Mouse (Mus musculus): ENCODE measurements around the gene Dvl1.
A peak's percentile ranks its signal among the peaks of the same experiment; 100 is the strongest.

The Dvl1 gene

DNA sequence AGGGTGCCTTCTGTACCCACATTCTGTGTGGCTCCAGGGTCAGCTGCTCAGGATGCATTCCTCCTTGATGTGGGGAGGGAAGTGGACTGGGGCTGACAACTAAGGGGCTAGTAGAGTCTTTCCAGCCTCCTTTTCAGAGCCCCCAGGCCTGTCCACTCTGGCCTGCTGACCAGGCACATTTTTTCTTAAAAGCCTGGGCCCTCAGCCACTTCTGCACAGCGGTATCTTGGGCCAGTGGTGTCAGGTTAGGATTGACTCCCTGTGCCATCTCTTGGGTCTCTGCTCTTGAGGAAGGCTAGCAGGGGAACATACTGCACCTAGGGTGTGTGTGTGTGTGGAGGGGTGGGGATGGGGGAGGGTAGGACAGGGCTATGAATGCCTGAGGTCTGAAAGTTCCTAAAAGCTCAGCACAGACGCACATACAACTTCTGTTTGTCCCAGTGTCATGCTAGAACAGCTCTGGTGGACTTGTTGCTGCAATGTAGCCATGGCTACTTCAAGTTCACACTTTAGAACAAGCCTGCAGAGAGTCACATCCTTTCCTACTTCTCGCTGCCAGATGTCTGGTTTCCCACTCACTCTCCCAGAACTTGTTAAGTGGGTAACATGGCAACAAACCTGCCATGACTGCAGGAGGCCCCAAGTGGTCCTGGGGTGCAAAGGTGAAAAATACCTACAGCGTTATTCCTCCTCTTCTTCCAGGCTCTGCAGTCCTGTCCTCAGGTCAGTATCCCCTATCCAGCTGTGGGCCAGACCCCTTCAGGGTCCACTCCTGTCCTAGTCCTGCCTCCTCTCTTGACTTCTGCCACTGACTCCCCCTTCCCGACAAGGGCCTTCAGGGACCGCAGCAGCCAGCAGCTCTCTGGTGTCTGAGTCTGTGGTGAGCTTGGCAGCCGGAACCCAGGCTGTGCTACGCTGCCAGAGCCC, 6.9 kb upstream of the Dvl1 start:
- no peak for DNase-seq (ENCODE audit: low spot score)

DNA sequence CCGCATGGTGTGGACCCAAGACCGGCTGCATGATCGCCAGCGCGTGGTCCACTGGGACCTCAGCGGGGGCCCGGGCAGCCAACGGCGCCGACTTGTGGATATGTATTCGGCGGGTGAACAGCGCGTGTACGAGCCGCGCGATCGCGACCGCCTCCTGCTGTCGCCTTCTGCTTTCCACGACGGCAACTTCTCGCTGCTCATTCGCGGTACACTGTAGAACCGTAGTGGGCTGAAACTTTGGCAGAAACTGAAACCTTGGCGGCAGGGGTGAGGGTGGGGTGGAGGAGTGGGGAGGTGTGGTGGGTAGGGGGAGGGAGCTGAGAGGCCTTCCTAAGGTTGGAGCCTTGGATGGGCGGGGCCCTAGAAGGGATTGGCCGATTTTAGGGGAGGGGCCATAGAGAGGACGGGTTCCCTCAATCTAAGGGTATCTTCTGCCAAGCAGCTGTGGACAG, 6.2 kb upstream of the Dvl1 start:
- peak; percentile 59 for DNase-seq (ENCODE audit: low spot score)

DNA sequence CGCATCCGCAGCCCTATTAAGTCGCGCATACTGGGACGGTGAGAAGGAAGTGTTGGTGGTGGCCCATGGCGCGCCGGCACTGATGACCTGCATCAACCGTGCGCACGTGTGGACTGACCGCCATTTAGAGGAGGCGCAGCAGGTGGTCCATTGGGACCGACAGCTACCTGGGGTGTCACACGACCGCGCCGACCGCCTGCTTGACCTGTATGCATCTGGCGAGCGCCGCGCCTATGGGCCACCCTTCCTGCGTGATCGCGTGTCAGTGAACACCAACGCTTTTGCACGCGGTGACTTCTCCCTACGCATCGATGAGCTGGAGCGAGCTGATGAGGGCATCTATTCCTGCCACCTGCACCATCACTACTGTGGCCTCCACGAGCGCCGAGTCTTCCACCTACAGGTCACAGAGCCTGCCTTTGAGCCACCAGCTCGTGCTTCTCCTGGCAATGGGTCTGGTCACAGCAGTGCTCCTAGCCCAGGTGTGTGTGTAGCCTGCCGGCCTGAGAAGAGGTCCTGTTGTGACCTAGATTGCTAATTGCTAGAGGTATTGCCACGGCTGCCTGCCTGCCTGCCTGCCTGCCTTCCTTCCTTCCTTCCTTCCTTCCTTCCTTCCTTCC, 5.4 kb upstream of the Dvl1 start:
- no peak for DNase-seq (ENCODE audit: low spot score)

DNA sequence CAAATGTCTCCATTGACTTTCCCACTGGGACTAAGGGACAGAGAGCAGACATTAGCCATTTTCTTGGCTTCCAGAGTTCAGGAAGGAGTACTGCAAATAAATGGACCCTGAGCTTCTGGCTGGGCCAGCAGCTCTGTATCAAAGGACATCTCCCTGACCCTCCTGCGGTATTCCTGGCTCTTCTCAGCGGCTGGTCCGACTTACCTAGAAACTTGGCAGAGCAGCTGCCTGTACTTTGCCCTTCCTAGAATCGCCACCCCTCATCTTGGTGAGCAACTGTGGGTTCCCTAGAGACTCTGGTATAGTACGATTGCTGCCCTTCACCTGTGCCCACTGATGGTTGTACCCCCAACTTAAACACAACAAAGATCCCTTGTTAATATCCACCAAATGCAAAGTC, 4.0 kb upstream of the Dvl1 start:
- DNase-seq (ENCODE audit: low spot score) = no peak

DNA sequence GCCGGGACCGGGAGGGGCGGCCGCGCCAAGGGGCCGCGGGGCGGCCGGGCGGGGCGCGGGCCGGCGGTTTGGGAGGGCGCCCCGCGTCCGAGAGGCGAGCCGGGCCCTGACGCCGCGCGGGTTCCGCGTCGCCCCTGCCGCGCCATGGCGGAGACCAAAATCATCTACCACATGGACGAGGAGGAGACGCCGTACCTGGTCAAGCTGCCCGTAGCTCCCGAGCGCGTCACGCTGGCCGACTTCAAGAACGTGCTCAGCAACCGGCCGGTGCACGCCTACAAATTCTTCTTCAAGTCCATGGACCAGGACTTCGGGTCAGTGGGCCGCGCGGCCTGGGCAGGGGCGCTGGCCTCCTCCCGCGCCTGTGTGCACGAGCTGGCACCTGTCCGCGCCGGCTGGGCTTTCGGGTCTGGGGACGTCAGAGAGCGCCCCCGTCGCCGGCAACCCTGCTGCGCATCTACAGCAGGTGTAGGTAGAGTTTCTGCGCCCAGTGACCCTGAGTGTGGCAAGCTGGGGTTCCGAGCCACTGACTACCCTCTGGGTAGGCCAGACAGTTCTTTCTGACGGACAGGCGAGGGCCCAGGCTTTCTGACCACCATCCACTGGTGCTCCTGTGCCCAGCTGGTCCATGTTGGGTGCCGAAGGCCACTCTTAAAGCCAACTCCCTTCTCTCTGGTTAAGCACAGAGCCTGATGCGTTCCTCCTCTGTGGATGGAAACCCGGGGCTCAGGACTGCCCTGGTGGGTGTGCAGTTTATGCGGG, 570 bp downstream of the Dvl1 start:
- DNase-seq (ENCODE audit: low spot score) = peak; percentile 51

DNA sequence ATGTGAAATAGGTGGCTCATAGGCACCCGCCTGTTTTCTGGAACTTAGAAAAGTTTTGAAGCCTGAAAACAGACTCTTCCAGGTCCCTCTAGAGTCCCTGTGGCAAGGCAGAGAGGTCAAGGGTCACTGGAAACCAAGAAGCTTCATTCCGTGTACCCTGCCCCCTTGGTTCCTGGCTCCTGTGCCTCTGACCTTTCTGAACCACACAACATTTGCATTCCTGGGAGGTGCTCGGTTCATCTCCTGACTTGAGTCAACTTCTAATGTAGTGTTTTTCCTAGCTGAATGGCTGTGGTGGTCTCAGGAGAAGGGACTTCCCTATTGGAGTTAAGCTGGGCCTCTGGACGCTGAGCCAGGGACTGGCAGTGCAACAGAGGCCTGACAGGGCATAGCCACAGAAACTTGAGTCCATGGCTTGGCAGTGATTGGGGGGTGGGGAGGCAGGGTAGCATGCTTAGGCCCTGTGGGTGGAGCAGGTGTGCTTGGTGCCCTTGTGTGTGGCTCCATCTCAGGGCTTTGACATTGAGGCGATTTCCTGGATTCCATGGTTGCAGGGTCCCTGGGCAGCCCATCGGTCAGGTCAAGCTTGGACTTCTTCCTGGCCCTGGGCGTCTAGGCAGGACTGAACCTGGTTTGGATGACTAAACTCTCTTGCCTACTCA, 1.4 kb downstream of the Dvl1 start:
- no peak for DNase-seq (ENCODE audit: low spot score)

DNA sequence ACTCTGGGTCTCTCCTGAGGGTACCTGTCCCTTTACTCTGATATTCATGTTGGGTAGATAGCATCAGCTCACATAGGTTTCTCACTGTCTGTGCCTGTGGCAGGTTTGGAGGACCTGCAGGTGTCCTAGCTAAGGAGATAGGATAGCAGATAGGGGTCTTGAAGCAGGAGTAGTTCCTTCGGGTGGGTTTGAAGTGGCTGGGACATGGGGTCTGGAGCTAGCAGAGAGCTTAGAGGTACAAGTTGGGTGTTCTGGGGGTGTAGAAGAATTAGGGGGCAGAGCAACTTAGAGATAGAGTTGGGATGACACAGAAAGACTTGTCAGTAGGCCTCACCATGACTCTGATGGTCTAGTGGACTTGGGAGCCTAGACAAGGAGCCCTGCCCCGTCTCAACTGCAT, 2.2 kb downstream of the Dvl1 start:
- no peak for DNase-seq (ENCODE audit: low spot score)

DNA sequence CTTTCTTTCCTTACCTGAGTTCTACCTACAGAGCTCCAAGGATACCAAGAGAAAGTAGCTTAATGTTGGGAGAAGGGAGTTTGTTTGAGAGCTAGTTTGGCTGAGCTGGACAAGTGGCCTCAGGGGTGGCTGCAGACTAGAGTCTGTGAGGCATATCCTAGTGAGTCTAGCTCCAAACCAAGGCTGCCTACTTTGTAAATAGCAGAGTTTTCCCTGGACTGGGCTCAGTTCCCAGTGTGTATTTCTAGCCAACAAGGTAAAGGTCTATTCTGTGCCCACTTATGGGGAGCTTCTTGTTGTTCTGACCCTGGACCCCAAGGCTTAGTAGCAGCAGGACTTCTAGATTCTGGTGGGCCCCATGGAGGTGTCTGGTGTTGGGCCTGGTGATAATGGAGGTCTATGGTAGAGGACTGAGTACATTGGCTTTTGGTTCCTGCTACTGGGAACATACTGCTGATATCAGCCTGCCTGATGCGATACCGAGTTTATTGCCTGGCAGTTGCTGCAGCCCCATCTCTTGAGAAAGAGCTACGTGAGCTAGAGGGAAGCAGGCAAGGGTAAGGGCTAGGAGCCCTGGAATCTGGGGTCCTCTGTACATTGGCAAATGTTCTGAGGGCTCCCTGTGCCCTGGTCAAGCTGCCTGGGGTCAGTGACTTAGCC, 2.7 kb downstream of the Dvl1 start:
- DNase-seq (ENCODE audit: low spot score) = no peak

DNA sequence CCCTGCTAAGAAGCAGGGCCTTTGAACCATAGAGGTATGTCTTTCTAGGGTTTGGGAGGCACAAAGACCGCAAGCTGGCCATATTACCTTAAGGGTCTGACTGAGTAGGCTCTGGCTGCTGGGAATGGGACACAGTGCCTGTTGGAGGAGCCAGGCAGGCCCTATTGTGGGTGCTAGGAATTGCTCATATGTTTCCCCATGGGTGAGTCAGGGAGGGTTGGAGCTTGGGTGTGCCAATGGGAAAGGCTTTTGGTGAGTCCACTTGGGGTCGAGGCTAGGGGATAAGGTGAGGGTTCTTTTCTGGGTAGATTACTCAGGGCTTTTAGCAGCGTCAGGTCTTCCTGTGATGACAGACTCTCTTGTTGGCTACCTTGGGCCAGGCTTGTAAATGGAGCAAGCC, 4.2 kb downstream of the Dvl1 start:
- DNase-seq (ENCODE audit: low spot score) = no peak

DNA sequence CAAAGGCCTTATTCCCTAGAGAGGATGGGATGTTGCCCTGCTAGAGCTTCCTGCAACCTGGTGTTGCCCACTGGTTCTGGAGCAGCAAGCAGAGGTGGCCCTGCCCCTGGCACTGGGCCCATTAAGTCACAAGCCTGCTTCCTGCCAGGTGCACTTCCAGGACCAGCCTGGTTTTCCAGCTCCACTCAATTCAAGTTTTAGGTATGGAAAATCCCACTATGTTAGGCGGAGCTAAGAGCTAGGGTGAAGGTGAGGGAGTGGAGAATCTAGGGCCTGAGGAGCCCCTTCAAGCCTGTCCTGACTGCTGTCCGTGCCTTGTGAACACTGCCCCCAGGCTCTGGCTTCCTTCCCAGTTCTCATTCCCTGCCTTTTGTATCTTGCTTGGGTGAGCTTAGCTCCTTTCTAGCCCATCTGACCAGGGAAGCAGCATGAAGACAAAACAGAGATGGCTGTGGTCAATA, 4.8 kb downstream of the Dvl1 start:
- DNase-seq (ENCODE audit: low spot score) = peak; percentile 80

DNA sequence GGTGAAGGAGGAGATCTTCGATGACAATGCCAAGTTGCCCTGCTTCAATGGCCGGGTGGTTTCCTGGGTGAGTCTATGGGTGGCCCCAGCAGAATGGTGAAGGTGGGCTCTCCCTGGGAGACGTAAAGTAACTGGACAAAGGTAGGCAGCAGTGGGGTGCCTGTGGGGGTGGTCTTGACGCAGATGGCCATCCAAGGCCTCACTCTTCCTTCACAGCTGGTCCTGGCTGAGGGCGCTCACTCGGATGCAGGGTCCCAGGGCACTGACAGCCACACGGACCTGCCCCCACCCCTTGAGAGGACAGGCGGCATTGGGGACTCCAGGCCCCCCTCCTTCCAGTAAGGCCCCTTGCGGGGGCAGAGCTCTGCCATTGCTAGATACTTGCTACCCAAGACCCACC, 6.2 kb downstream of the Dvl1 start:
- no peak for DNase-seq (ENCODE audit: low spot score)

DNA sequence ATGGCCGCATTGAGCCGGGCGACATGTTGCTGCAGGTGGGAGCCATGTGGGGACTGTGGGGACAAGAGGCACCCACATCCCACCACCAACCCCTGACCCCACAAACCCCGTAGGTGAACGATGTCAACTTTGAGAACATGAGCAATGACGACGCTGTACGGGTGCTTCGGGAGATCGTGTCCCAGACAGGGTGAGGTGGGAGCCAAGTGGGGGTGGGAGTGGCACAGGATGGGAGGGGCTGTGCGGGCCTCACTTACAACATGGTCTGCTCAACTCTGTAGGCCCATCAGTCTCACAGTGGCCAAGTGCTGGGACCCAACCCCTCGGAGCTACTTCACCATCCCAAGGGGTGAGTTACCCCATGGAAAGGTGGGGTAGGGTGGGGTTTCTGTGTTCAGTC, 7.8 kb downstream of the Dvl1 start:
- no peak for DNase-seq (ENCODE audit: low spot score)

DNA sequence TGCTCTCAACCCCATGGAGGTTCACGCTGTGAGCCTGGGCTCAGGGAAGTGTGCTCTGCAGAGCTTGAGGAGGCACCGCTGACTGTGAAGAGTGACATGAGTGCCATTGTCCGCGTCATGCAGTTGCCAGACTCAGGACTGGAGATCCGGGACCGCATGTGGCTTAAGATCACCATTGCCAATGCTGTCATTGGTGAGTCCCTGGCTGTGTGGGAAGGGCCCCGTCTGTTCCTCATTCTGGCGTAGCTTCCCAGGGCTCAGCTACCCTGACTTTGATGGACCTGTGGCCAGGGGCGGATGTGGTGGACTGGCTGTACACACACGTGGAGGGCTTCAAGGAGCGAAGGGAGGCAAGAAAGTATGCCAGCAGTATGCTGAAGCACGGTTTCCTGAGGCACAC, 8.9 kb downstream of the Dvl1 start:
- DNase-seq (ENCODE audit: low spot score) = no peak

DNA sequence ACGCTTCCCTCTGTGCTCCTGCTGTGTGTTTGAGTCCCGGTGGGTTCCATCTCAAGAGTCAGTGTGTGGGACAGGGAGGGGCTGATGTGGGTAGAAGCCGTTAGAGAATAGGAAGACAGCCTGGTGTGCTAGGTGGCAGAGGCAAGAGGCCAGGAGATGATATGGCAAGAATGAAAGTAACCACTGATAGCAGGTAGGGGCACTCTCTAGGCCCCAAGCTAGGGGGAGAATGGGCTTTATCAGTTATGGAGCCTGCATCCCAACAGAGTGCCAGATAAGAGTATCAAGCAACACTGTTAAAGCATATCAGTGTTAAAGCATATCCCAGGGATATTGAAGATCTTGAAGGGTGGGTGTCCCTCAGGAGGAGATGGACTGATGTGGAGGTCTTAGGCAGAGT, 9.7 kb downstream of the Dvl1 start:
- DNase-seq (ENCODE audit: low spot score) = no peak

DNA sequence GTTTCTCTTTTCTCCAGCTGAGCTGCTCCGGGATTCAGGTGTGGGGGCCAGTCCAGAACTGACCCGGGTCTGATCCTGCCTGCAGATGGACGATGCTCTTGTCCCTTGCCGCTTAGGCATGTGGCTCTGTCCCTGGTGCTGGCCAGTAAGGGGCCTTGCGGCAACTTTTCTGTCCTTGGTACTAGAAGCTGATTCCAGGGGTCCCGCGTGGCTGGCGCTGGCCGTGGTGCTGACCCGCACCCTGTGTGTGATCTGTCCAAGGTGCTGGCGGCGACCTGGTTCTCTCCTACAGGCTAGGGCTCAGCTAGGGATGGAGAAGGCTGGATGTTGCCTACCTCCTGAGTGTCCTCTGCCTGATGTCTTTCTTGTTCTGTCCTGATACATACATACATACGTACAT, 12.1 kb downstream of the Dvl1 start:
- no peak for DNase-seq (ENCODE audit: low spot score)

DNA sequence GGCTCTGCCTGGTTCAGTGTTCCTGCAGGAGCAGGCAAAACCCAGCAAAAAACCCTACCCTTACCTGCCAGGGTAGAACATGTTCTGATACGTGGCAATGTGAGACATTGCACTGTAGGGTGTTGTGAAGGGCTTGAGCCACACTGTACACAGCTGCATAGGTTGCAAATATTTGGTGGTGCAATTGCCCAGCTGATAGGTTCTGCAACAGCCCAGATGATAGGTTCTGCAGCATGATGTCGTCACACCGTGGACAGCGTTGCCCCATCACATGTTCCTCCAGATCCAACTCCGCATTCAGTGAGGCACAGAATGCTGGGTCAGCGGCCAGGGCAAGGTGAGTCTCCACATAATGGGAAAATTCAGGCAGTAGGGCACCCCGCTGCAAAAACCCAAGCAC, 14.6 kb downstream of the Dvl1 start:
- DNase-seq (ENCODE audit: low spot score) = no peak

DNA sequence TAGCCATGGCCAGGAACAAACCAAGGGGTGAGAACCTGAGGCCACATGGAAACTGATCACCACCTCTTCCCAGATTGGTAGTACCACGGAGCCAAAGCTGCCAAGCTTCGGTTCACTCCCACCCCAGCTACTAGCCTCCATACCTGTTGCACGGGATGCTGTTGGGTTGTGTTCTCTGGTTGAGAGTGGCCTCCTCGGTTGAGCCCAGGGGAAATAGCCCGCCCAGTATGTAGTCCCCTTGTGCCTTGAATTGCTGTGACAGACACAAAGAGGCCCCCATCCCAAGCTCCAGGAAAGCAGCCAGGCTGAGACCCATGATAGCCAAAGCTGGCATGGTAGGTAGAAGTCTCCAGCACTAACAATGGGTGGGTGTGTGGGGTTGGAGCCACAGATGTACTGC, 15.8 kb downstream of the Dvl1 start, which contains the start of gene Tas1r3:
TSS of gene Tas1r3 (minus strand) at position 362 of the 400 bp plus-strand sequence.
- DNase-seq (ENCODE audit: low spot score) = no peak

DNA sequence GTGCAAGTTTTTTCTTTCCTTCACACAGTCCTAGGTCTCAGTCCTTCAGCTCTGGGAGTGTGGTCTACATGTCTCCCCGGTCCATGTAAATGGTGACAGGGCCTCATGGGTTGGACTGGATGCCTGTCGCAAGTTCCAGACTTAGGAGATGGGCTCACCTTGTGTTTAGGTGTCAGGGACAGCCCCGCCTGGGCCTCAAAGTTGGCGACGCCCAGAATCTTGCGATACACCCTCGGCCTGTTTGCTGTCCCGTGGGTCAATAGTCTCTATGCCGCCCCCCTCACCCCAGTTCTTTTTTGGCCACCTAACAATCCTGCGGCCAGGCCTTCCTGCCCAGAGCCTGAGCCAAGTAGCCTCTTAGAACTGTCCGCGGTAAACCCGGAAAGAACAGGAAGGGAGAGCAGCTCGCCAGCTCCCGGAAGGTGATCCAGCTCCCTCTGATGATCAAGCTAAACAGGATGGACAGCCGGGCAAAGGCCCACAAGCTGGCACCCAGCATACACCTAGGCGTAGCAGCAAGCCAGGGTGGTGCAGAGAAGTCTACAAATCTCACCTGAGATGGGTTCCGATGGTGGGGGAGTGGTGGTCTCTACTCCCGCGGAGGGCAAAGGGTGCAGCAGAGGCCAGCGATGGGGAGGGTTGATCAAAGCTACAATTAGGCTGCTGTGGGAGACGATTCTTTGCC, 21.6 kb downstream of the Dvl1 start:
- DNase-seq (ENCODE audit: low spot score) = peak; percentile 46

DNA sequence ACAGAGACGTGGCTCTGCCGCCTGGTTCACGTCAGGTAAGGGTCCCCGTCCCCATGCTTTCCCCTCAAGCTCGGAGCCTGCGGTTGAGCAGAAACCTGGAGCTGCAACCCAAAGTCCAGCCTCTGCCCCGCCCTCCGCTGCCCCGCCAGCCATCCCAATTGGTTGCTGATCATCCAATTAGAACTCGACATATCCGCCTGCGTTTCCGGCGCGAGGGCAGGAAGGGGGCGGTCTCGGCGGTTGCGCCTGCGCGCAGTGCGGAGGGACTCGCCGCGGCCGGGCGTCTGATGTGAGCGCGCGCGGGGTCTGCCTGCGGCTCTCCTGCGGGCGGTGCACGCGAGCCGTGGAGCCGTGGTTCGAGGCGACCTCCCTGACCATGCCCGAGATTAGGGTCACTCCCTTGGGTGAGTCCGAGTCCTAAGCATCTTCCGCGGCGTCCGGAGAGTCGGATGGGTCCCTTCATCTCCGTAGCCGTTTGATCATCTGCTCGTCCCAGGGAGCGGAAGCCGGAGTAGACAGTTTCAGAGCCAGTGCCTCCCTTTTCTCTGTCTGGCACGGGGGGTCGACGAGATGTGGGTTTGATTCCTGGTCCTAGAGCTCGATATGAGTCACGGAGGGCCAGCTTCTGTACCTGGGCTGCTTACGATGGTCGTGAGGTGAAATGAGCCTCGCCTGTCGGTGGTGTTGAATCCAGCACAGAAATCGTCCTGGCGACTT, 22.3 kb downstream of the Dvl1 start, which contains the start of the genes Cptp and Ints11:
TSS of gene Cptp (minus strand) at position 124 of the 717 bp plus-strand sequence.
TSS of gene Ints11 (plus strand) at position 230 of the 717 bp plus-strand sequence.
- peak; percentile 97 for DNase-seq (ENCODE audit: low spot score)

DNA sequence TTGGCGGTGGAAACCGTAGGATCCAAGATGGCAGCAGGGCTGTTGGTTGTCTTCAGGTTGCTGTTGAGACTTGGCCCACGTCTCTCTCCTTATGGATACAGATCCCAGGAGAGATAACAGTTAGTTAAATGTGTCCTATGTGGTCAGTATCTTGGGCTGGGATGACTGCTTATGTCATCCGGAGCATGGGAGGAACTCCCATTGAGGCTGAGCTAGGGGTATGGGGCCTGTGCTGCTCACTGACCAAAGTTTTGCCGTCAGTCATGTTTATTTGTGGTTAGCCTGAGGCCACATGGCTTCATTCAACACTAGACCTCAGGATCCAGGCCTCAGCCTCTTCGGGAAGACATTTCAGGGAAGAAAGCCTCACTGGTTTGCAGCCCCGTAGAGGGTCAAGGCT, 24.2 kb downstream of the Dvl1 start:
- no peak for DNase-seq (ENCODE audit: low spot score)

Measured in MN1 (cell line).